Mouse (Mus musculus): ENCODE measurements around the gene Usp31. TPM values are rescaled to one million over a fixed set of nuclear protein-coding genes. Genes with fewer than 3 reads are reported as not detected.

The Usp31 gene
- polyA plus RNA-seq, 1 experiment from 2014 or later, result 8.1 TPM

- POLR2A ChIA-PET, result no interaction called here
- TF ChIP-seq CTCF (IDR thresholded peaks at IDR 0.05), result no peak
- no peaks in the 10 kb centered on the region for H3K27me3 ChIP-seq
Observed at GRCm38 (mm10) chr7:121660705-121661104, 46.3 kb downstream of the Usp31 start.

GRCm38 (mm10) chr7:121658866-121659265 is 48.2 kb downstream of the Usp31 start:
- ATAC-seq (no peak), DNase-seq (ENCODE audit: low read depth, low spot score) (no peak)
- POLR2A ChIA-PET, result no interaction called here
- TF ChIP-seq CTCF (IDR thresholded peaks at IDR 0.05), result no peak
- CTCF ChIA-PET, result interaction anchor here (1.3 kb wide), 1 partner anchor 8 kb away, joined by 3 read pairs; no protein-coding TSS in a partner anchor
- in situ Hi-C loops (cut with MboI; ENCODE audit: low pct_unique_long_range_greater_than_20kb), result no loop called here
- no peaks in the 10 kb centered on the region for H3K27me3 ChIP-seq

More at GRCm38 (mm10) chr7:121660705-121661104, 46.3 kb downstream of the Usp31 start:
- in situ Hi-C loops (cut with MboI; ENCODE audit: low pct_unique_long_range_greater_than_20kb), result no loop called here
- DNase-seq (ENCODE audit: low read depth, low spot score) (peak; percentile 12), ATAC-seq (peak; percentile 98)
- CTCF ChIA-PET, result interaction anchor here (1.2 kb wide), 1 partner anchor 20 kb away, joined by 5 read pairs; no protein-coding TSS in a partner anchor

- in situ Hi-C loops (cut with MboI; ENCODE audit: low pct_unique_long_range_greater_than_20kb), result no loop called here
- ChIA-PET CTCF (no interaction called here), POLR2A (no interaction called here)
- no peaks in the 10 kb centered on the region for H3K27me3 ChIP-seq
- no peak for DNase-seq (ENCODE audit: low read depth, low spot score)
- TF ChIP-seq CTCF (IDR thresholded peaks at IDR 0.05), result no peak
- ATAC-seq, result no peak
Observed at GRCm38 (mm10) chr7:121654675-121655074, 52.4 kb downstream of the Usp31 start.

- ChIA-PET CTCF (interaction anchor here (2.4 kb wide), 1 partner anchor 11 kb away, joined by 16 read pairs; no protein-coding TSS in a partner anchor), POLR2A (no interaction called here)
- no peaks in the 10 kb centered on the region for H3K27me3 ChIP-seq
- no peak for TF ChIP-seq CTCF (IDR thresholded peaks at IDR 0.05)
- in situ Hi-C loops (cut with MboI; ENCODE audit: low pct_unique_long_range_greater_than_20kb), result no loop called here
- DNase-seq (ENCODE audit: low read depth, low spot score), result no peak
- ATAC-seq, result no peak
Observed at GRCm38 (mm10) chr7:121652629-121653028, 54.4 kb downstream of the Usp31 start.

GRCm38 (mm10) chr7:121650724-121651123 is 56.3 kb downstream of the Usp31 start:
- POLR2A ChIA-PET, result no interaction called here
- no peak for TF ChIP-seq CTCF (IDR thresholded peaks at IDR 0.05)
- in situ Hi-C loops (cut with MboI; ENCODE audit: low pct_unique_long_range_greater_than_20kb), result no loop called here
- H3K27me3 ChIP-seq, result no peaks in the 10 kb centered on the region
- DNase-seq (ENCODE audit: low read depth, low spot score) (no peak), ATAC-seq (no peak)
- CTCF ChIA-PET, result no interaction called here

GRCm38 (mm10) chr7:121640998-121641762 is 65.9 kb downstream of the Usp31 start:
- in situ Hi-C loops (cut with MboI; ENCODE audit: low pct_unique_long_range_greater_than_20kb), result no loop called here
- no peaks in the 10 kb centered on the region for H3K27me3 ChIP-seq
- peak; percentile 28 for DNase-seq (ENCODE audit: low read depth, low spot score)
- POLR2A ChIA-PET, result interaction anchor here (0.6 kb wide), 1 partner anchor 72 kb away, joined by 3 read pairs; no protein-coding TSS in a partner anchor
- CTCF ChIA-PET, result interaction anchor here (1.1 to 2.1 kb wide), 9 partner anchors 9 to 68 kb away, joined by 3 to 16 read pairs (median 4); no protein-coding TSS in a partner anchor
- peak; percentile 44 for ATAC-seq
- TF ChIP-seq CTCF (IDR thresholded peaks at IDR 0.05), result peak; percentile 72

GRCm38 (mm10) chr7:121636732-121637131 is 70.3 kb downstream of the Usp31 start:
- DNase-seq (ENCODE audit: low read depth, low spot score) (no peak), ATAC-seq (no peak)
- POLR2A ChIA-PET, result no interaction called here
- in situ Hi-C loops (cut with MboI; ENCODE audit: low pct_unique_long_range_greater_than_20kb), result no loop called here
- no peak for TF ChIP-seq CTCF (IDR thresholded peaks at IDR 0.05)
- CTCF ChIA-PET, result interaction anchor here (1.7 kb wide), 1 partner anchor 9 kb away, joined by 6 read pairs; no protein-coding TSS in a partner anchor
- no peaks in the 10 kb centered on the region for H3K27me3 ChIP-seq

- CTCF ChIA-PET, result no interaction called here
- in situ Hi-C loops (cut with MboI; ENCODE audit: low pct_unique_long_range_greater_than_20kb), result no loop called here
Observed at GRCm38 (mm10) chr7:121634236-121634635, 72.8 kb downstream of the Usp31 start.

GRCm38 (mm10) chr7:121622835-121623420 is 84.1 kb downstream of the Usp31 start:
- H3K27me3 ChIP-seq, result no peaks in the 10 kb centered on the region
- DNase-seq (ENCODE audit: low read depth, low spot score) (no peak), ATAC-seq (no peak)
- in situ Hi-C loops (cut with MboI; ENCODE audit: low pct_unique_long_range_greater_than_20kb), result no loop called here
- ChIA-PET CTCF (no interaction called here), POLR2A (no interaction called here)
- no peak for TF ChIP-seq CTCF (IDR thresholded peaks at IDR 0.05)

More at GRCm38 (mm10) chr7:121634236-121634635, 72.8 kb downstream of the Usp31 start:
- POLR2A ChIA-PET, result no interaction called here
- no peaks in the 10 kb centered on the region for H3K27me3 ChIP-seq
- ATAC-seq (peak; percentile 51), DNase-seq (ENCODE audit: low read depth, low spot score) (peak; percentile 25)
- no peak for TF ChIP-seq CTCF (IDR thresholded peaks at IDR 0.05)

- TF ChIP-seq CTCF (IDR thresholded peaks at IDR 0.05), result no peak
- CTCF ChIA-PET, result no interaction called here
Observed at GRCm38 (mm10) chr7:121622433-121622832, 84.6 kb downstream of the Usp31 start.

GRCm38 (mm10) chr7:121601697-121602096 is 105.4 kb downstream of the Usp31 start:
- POLR2A ChIA-PET, result no interaction called here
- CTCF ChIA-PET, result no interaction called here
- in situ Hi-C loops (cut with MboI; ENCODE audit: low pct_unique_long_range_greater_than_20kb), result no loop called here
- no peak for ATAC-seq
- no peaks in the 10 kb centered on the region for H3K27me3 ChIP-seq
- TF ChIP-seq CTCF (IDR thresholded peaks at IDR 0.05), result no peak
- DNase-seq (ENCODE audit: low read depth, low spot score), result no peak

More at GRCm38 (mm10) chr7:121622433-121622832, 84.6 kb downstream of the Usp31 start:
- POLR2A ChIA-PET, result interaction anchor here (0.5 kb wide), 1 partner anchor 380 kb away, joined by 9 read pairs; no protein-coding TSS in a partner anchor
- no peak for DNase-seq (ENCODE audit: low read depth, low spot score)
- in situ Hi-C loops (cut with MboI; ENCODE audit: low pct_unique_long_range_greater_than_20kb), result no loop called here
- H3K27me3 ChIP-seq, result no peaks in the 10 kb centered on the region
- ATAC-seq, result no peak
